Mouse (Mus musculus): ENCODE data around the gene Abtb1.

Abtb1 gene

GRCm38 (mm10) chr6:88857249-88857648, 15.5 kb upstream of the Abtb1 start:
- in situ Hi-C loops (cut with MboI; ENCODE audit: low sequenced_read_pairs) = loop anchor here (5.0 kb wide), 1 partner anchor 305 kb away; no protein-coding TSS in a partner anchor

GRCm38 (mm10) chr6:88855636-88856035, 13.9 kb upstream of the Abtb1 start:
- in situ Hi-C loops (cut with MboI; ENCODE audit: low sequenced_read_pairs) = loop anchor here (5.0 kb wide), 1 partner anchor 303 kb away; no protein-coding TSS in a partner anchor

GRCm38 (mm10) chr6:88854509-88854908, 12.7 kb upstream of the Abtb1 start:
- in situ Hi-C loops (cut with MboI; ENCODE audit: low sequenced_read_pairs) = no loop called here

DNA sequence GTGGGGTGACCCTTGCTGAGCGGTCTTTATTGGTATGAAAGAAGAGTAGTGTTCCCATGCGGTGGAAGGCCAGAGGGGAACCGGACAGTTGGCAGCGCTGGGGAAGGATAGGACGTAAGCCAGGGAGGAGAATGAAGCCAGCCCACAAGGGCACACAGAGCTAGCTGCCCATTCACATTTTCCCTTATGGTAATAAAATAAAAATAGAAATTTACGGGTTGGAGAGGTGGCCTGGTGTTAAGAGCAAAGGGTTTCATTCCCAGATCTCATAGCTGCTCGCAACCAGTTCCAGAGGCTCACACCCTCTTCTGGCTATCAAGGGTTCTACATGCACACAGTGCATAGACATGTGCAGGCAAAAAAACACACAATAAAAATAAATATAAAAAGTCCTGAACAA, 8.2 kb upstream of the Abtb1 start:
- in situ Hi-C loops (cut with MboI; ENCODE audit: low sequenced_read_pairs) = no loop called here

- in situ Hi-C loops (cut with MboI; ENCODE audit: low sequenced_read_pairs) = no loop called here
These were observed 7.5 kb upstream of the Abtb1 start for GRCm38 (mm10) chr6:88849270-88849669.

DNA sequence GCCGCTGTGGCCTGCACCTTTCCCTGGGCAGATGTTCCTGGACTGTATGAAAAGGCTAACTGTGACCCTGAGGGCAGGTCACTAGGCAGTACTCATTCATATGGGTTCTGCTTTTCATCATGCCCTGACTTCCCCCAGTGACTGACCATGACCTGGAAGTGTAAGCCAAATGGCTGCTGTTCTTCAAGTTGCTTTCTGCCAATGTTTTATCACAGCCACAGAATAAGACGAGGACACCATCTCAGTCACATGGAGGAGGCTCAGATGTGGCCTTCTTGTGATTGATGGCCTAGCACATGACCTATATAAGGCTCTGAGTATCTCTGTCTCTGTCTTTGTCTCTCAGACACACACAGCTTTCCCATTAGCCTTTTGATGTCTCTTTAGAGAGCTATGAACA, 5.8 kb upstream of the Abtb1 start:
- in situ Hi-C loops (cut with MboI; ENCODE audit: low sequenced_read_pairs) = no loop called here

- in situ Hi-C loops (cut with MboI; ENCODE audit: low sequenced_read_pairs) = no loop called here
These were observed 3.2 kb upstream of the Abtb1 start for GRCm38 (mm10) chr6:88844901-88845565.

- in situ Hi-C loops (cut with MboI; ENCODE audit: low sequenced_read_pairs) = no loop called here
These were observed 2.3 kb upstream of the Abtb1 start for GRCm38 (mm10) chr6:88843781-88844725.

- in situ Hi-C loops (cut with MboI; ENCODE audit: low sequenced_read_pairs) = no loop called here
These were observed 1.5 kb upstream of the Abtb1 start for GRCm38 (mm10) chr6:88843241-88843640.

GRCm38 (mm10) chr6:88842731-88843151, 957 bp upstream of the Abtb1 start:
- in situ Hi-C loops (cut with MboI; ENCODE audit: low sequenced_read_pairs) = no loop called here

DNA sequence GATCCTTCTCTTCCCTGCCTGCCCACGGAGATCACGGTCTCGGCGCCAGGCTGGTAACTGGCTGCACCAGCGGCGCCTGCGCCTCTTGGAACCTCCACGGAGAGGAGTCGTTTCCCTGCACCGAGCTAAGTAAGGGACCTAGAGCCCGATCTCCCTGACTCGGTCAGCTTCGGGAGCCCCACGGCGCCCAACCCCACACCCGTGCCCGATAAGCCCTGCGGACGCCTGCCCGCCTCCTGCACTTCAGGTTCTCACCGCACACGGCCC, 337 bp downstream of the Abtb1 start:
- in situ Hi-C loops (cut with MboI; ENCODE audit: low sequenced_read_pairs) = no loop called here

DNA sequence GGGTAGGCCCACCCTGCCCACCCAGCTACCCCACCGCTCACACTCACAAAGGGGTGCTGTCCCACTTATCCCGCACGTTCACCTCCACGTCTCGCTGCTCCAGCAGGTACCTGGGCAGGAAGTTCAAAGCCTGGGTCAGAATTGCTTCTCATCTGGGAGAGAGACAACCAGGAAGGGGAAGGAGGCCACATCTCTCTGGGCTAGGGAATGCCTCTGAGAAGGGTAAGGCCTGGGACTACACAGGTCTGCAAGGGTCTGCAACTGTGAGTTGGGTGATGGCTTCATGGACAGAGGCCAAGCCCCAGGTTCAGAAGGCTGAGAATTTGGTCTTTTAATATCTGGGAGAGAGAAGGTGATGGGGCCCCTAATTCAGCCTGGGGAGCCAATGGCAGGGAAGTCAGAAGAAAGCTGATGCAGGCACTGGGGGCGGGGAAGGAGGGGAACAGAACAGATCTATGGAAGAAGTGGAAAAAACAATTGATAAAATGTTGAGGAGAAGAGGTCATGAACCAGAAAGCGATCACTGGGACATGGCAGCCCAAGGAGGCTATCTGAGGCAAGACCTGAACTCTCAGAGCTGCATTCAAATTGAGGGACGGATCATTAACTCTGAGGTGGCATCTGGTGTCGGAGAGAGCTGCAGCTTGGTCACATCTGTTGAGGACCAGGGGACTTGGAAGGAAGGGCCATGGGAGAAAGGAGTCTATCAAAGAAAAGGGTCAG, 832 bp downstream of the Abtb1 start:
- in situ Hi-C loops (cut with MboI; ENCODE audit: low sequenced_read_pairs) = no loop called here

- in situ Hi-C loops (cut with MboI; ENCODE audit: low sequenced_read_pairs) = no loop called here
These were observed 1.6 kb downstream of the Abtb1 start for GRCm38 (mm10) chr6:88840211-88840610.

DNA sequence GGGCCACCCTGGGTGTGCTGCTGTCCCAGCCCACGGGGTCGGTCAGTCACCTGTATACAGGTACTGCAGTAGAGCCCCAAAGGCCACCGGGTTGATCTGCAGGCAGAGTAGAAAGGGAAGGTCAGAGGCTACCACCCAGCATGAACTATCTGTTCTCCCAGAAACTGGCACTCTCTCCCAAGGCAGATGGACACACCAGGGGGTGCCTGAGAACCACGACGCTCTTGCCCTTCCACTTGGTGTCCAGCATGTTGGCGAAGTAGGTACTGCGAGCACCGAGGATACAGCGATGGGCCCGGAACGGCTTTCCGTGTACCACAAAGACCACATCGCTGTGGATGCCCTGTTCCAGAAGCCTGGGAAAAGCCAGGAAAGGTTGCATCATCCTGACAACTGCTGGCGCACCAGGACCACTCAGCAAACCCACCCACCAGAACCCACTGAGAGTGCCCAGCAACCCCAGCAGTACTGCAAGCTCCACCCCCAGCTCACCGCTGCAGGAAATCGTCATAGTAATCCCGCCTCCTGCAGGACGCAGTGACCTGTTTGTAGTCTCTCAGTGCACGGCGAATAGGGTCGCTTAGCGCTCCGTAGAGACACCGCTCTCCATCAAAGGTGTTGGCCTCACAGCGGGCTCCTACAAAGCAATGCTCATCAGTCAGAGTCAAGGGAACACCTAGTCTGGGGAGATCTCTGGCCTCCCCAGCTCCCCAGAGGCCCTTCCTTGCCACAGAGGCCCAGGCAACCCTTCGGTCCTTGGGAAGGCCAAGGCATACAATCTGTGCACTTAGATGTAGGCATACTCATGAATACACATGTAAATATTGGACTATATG, 2.4 kb downstream of the Abtb1 start:
- in situ Hi-C loops (cut with MboI; ENCODE audit: low sequenced_read_pairs) = no loop called here

GRCm38 (mm10) chr6:88838613-88839012, 3.2 kb downstream of the Abtb1 start:
- in situ Hi-C loops (cut with MboI; ENCODE audit: low sequenced_read_pairs) = no loop called here

- in situ Hi-C loops (cut with MboI; ENCODE audit: low sequenced_read_pairs) = no loop called here
These were observed 3.8 kb downstream of the Abtb1 start for GRCm38 (mm10) chr6:88837999-88838398.

DNA sequence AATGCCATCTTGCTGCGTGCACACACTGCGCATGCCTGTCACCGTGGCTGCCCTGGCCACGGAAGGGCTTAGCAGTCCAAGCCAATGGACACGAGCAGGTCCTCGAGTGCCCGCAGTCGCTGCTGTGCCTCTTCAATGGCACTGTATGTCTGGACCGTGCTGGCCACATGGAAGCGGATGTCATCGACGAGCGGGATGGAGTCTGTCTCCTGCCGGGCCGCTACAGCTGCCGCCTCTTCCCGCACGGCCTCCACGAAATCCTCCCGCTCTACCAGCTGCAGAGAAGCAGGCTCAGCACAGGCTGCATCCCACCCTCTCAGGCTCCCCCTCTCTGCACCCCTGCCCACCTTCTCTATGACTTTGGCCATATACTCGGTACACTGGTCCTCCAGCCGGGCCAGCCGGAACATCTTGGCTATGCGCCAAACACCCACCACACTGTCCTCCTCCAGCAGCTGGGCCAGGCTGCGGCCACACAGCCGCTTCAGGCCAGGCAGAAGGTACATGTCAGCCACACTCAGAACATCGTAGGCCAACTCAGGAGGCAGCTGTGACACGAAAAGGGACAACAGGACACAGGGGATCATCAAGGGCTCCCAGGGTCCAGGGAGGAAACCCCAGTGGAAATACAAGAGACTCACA, 5.5 kb downstream of the Abtb1 start:
- in situ Hi-C loops (cut with MboI; ENCODE audit: low sequenced_read_pairs) = no loop called here

DNA sequence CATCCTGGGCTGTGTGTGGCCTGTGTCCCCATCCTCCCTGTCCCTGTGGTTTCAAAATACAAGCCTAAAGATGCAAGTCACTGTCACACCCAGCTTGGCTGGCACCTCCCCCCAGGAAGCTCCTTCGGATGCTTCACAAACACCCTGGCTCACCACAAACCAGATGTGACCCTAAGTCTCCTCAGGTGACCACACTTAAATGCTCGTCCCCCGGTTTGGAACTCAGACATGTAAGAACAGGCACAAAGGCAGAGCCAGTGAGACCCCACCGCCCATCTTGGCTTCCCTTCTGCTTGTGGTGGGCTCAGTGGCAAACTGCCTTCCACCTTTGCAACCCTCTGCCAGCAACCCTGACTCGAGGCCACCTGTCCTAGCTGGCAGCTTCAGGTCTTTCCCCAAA, 6.7 kb downstream of the Abtb1 start:
- in situ Hi-C loops (cut with MboI; ENCODE audit: low sequenced_read_pairs) = no loop called here

GRCm38 (mm10) chr6:88833340-88834140, 8.2 kb downstream of the Abtb1 start:
- in situ Hi-C loops (cut with MboI; ENCODE audit: low sequenced_read_pairs) = no loop called here

All from CH12F3 (cell line).